Comparison of ENCODE assay signal across 11 mouse cellular contexts in the genomic region with DNA sequence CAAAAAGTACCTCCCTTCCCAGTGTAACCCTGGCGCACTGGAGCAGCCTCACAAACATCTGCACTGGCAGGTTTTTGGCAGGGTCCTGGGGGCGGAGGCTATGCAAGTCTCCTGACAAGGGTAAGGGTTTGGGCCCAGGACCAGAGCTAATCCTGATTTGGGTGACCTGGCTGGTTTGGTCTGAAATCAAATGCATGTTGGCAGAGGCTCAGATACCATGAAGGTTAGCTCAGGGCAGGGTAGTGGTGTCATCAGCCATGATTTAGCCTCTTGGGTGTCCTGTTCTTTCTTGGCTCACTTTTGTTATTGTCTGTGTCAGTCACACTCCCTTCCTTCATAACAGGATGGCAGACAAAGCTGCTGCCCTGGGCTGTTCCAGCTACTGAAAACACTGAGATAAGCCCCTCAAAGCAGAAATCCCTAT. TPM values are rescaled to one million over a fixed set of nuclear protein-coding genes. Genes with fewer than 3 reads are reported as not detected.
DNase-seq lines count a peak whose midpoint lies in the region; ATAC-seq lines count a peak whose summit lies in the region.
"Had no signal": no experiment of that assay in that cellular context is flagged by ENCODE, and none has a peak within 500 bp of the region (broad histone marks: within the 10 kb centered on the region; RNA-seq: fewer than 3 reads in every experiment).

No protein-coding gene starts in this region.

- no peaks in the 10 kb centered on the region for H3K4me1 ChIP-seq in liver, embryonic 11.5 days (replicated peaks; ENCODE audit: control insufficient read depth, insufficient read depth, low read length)

- no peaks in the 10 kb centered on the region for H3K9me3 ChIP-seq in liver, embryonic 11.5 days (ENCODE audit: control insufficient read depth, low read length)
- H3K9me3 ChIP-seq: G1E had no signal

- no peak overlapping the region for H3K27ac ChIP-seq in liver, embryonic 11.5 days (ENCODE audit: low read depth, low read length)

- no peak overlapping the region for H3K4me3 ChIP-seq in liver, embryonic 11.5 days (ENCODE audit: low read depth, low read length)

- no peak overlapping the region for H3K4me2 ChIP-seq in liver, embryonic 11.5 days

- no peaks in the 10 kb centered on the region for H3K36me3 ChIP-seq in liver, embryonic 11.5 days (ENCODE audit: control insufficient read depth, insufficient read depth, low read length)
- H3K36me3 ChIP-seq: G1E had no signal

- no peak for ATAC-seq in liver, embryonic 11.5 days (replicated peaks; ENCODE audit: low FRiP score)
- no peak for ATAC-seq in inflammation-experienced regulatory T-cells, adult 6 months

- no peak overlapping the region for H3K9ac ChIP-seq in liver, embryonic 11.5 days (ENCODE audit: low read depth, low read length)

- no peaks in the 10 kb centered on the region; the same call in 1 of the 2 replicates for H3K27me3 ChIP-seq in liver, embryonic 11.5 days (replicated peaks; ENCODE audit: control insufficient read depth, insufficient read depth, low read length)

- 75% methylated on average over 2 of the region's 2 CpGs for WGBS in liver, embryonic 11.5 days

- peak; percentile 81 for DNase-seq in ovary, adult 18-20 months (ENCODE audit: low spot score)
- no peak for DNase-seq in ovary, postnatal 10 days (ENCODE audit: low spot score)
- DNase-seq in gastrocnemius, adult 8-10 months (ENCODE audit: low spot score in 2 of 2): peak; percentile 44 to 74
- DNase-seq in kidney, adult 9 months: peak; percentile 66
- peak; percentile 22 for DNase-seq in urinary bladder, postnatal 25 days (ENCODE audit: low spot score)
- no peak for DNase-seq in liver, embryonic 11.5 days (ENCODE audit: low spot score)
- no peak for DNase-seq in thymus, postnatal 36 days

RNA-seq across cellular contexts. Expression of a gene that starts 39.4 kb away (rescaled TPM):
- not detected for total RNA-seq in gastrocnemius, adult 8-10 months (2022)
- polyA plus RNA-seq in liver, embryonic 11.5 days (2014; fragmentation: Nextera tagmentation; extraction: Ambion mirVana): not detected in 2 replicates
- polyA plus RNA-seq in inflammation-experienced regulatory T-cells, adult 6 months (2017; shearing (Covaris generic)): not detected
- polyA plus RNA-seq: G1E; liver, embryonic 16.5 days; neural tube, embryonic 11.5 days had no signal

Comparison
In these comparisons a context has a peak if more than half of its experiments do, and no peak if none do; other contexts are left out.
1. DNase-seq: peak in ovary, adult 18-20 months (single experiment), gastrocnemius, adult 8-10 months (2 of 2), kidney, adult 9 months (single experiment) and urinary bladder, postnatal 25 days (single experiment); none in ovary, postnatal 10 days (single experiment), liver, embryonic 11.5 days (single experiment) and thymus, postnatal 36 days (0 of 2).